Mouse (Mus musculus): Measurements from ENCODE around the gene Alkbh6.

DNA sequence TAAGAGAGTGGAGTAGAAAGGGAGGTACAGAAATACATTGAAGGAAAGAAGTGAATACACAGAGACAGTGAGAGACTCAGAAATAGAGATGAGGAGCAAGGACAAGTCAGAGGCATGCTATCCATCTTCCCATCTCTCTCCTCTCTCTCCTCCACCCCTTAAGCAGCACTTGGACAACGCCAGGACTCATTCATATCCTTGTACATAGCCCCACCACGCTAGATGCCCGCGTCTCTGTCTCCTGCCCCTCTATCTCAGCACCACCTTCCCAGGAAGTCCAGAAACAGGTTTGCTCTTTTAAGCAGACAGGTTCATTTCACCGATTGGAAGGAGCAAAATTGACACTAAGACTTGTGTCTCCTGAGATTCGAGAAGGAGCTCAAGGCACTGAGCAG, 54.8 kb downstream of the Alkbh6 start:
- TF ChIP-seq CTCF (IDR thresholded peaks at IDR 0.05; ENCODE audit: insufficient read depth, low read length) (no peak), POLR2A (IDR thresholded peaks at IDR 0.05; ENCODE audit: borderline replicate concordance, extremely low read depth, low read depth, low read length) (no peak)
